Mouse (Mus musculus) spleen, adult 2 months (tissue): ENCODE data around the gene Gpbp1.

Experiments
- CTCF ChIP-seq: fragments of 200-500 bp; IDR thresholded peaks from 2 replicates; pipeline ENCODE4 v1.5.1; 2011; ENCODE audit warnings: mild to moderate bottlenecking, inconsistent platforms; ENCODE audit not compliant: insufficient read depth, insufficient read length, insufficient replicate concordance; ENCODE audit errors: extremely low read depth
- POLR2A ChIP-seq: fragments of 200-500 bp; IDR thresholded peaks from 2 replicates; pipeline ENCODE4 v1.6.1; 2011; ENCODE audit warnings: low read depth, low read length, inconsistent platforms

DNA sequence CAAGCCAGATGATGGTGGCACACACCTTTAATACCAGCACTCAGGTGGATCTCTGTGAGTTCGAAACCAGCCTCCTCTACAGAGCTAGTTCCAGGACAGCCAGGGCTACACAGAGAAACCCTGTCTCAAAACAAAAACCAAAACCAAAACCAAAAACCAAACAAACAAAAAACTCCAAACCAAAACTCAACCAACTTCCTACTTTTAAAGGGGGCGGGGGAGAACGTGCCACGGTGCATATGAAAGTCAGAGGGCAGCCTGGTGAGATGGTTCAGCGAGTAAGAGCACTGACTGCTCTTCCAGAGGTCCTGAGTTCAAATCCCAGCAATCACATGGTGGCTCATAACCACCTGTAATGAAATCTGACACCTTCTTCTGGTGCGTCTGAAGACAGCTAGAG, 18.7 kb upstream of the Gpbp1 start:
- TF ChIP-seq POLR2A (no peak), CTCF (no peak)
